Mouse (Mus musculus) liver, embryonic 14.5 days (tissue): ENCODE measurements around the gene Cyb5d2.

Experiments used
- CTCF ChIP-seq: IDR thresholded peaks from 2 replicates; pipeline ENCODE4 v1.5.1; 2016; ENCODE audit warnings: antibody characterized with exemption, low read depth, control low read depth
- EP300 ChIP-seq: IDR thresholded peaks from 2 replicates; pipeline ENCODE4 v1.6.1; 2016; ENCODE audit warnings: antibody characterized with exemption, low read depth

DNA sequence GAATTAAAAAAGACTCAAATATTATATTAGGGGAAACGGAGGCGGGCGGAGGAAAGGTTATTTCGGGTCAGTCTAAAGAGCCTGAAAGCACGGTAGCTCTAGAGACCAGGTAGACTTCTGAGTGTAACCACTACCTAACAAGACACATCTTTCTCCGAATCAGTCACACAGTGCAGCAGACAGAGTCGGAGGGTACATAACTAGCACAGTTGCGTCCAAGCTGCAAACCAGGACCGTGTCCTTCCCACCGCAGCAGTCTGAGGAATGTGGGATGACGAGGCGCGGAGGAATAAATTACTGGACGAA, 840 bp downstream of the Cyb5d2 start:
- no peak for TF ChIP-seq CTCF
- no peak for TF ChIP-seq EP300
